Mouse (Mus musculus): ENCODE measurements around the gene Asns.
A peak's percentile ranks its signal among the peaks of the same experiment; 100 is the strongest.

Asns gene

DNA sequence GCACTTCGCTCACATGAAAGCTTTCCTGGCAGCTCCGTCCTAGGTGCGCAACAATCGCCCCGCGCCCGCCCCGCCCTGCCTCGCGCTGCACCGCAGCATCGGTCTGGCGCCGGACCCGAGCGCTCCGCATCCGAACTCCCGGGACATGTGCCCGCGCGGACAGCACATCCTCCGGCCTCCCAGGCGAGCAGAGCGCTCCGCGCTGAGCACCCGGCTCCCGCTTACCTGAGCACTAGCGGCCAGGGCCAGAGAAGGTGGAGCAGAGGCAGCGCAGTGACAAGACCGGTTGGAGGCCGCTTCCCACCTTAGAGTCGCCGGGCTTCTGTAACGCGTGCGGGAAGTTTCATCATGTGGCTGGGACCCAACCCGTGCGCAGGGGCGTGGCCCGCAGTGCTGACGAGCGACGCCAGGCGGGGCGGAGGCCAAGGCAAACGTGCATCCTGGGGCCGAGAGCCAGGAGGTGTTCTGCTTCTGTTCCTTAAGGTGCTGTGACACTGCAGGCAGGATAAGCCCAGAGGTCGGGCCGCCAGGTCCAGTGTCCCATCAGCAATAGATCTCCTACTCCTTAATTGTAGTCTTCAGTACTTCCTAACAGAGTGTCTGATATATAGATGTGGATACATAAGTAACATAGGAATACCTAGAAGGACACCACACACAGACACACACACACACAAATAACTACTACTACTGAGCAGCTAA lies at the start of gene Asns:
Gene Asns, minus strand, starts transcription at position 371 of the 702 bp plus-strand sequence.
- peak; percentile 77 to 82 for DNase-seq (ENCODE audit: low spot score in 2 of 2)

DNA sequence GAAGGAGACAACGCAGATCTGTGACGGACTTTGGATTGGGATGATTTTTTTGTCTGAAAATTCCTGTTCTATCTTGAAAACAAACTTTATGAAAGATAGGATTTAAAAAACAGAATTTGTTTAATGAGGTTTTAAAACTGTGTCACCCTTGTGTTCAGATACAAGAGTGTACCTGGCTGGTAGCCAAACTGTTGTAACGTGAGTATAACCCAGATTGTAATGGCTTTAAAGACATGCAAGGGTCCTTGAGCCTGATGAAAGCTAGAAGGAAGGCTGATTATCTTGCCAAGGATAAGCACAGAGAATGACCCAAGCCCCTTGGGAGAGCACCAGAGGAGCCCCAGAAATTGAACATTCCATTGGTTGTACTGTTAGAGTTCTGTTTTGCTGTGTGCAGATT lies 48.7 kb upstream of the Asns start:
- DNase-seq (ENCODE audit: low spot score in 2 of 2): no peak

DNA sequence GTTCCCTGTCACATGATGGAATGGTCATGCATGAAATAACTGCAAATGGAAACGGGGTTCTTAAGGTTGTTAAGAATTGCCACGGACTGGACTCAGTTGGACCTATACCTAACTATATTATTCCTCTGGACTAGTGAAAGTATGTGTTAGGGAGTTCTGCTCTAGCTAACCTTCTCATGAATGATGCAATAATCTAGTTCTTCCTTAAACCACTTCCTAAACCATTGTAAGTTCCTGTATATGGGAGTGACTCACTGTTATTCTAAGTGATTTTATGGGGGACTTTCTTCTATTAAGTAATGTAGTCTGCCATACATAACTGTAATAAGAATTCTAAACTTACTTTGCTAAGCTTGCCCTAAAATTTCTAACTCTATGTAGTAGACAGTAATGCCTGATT lies 44.8 kb upstream of the Asns start:
- no peak for DNase-seq (ENCODE audit: low spot score in 2 of 2)

DNA sequence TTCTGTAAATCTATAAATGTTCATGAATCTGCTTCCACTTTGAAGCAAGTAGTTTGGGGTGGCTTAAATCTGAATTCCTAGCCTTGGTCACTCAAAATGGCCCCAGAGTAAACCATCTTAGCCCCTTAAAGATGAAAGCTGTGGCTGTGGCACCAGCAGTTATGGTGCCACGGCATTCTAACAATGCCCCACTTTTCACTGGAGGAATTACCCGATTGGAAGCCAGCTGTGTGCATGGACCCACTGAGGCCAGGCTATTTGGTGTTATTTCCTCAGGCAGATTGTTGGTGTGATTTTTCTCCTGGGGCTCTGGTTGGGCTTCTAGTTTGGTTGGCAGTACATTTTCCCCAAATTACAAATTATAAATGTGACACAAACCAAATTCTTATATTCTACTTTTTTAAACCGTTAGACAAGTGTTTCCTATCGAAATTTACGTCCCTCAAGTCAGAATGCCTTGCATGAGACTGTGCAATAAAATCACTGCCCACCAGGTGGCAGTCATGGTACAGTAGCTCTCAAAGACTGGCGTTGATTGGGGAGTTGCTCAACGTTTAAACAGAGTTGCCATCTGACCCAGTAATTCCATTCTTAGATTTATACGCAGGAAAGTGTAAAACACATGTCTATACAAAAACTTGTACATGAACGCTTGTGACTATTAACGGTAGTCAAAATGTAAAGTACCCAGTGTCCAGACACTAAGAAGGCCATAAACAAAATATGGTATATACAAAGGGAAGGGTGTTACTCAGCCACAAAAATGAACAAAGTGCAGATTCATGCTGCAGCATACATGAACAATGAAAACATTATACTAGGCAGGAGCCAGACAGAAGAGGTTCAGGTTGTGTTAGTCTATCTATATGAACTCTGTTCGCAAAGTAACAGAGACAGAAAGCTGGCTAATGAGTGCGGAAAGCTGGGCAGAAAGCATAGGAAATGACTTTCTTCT lies 40.0 kb upstream of the Asns start:
- peak; percentile 70 to 84 for DNase-seq (ENCODE audit: low spot score in 2 of 2)

DNA sequence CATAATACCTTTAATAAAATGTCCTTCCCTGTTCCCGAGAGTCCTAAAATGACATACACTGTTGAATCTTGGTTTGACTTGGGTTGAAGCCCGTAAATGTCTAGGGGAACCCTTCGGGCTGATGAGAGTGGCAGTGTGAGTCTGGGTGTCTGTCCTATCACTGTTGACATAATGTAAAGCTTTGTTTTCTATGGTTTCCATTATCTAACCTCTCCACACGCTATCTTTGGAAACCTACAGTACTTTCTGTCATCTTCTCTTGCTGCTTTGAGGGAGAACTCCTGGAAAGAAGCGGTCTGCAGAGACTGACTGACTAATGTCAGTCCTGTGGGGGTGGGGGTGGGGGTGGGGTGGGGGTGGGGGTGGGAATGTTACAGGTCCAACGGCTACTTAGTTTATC lies 39.0 kb upstream of the Asns start:
- no peak for DNase-seq (ENCODE audit: low spot score in 2 of 2)

DNA sequence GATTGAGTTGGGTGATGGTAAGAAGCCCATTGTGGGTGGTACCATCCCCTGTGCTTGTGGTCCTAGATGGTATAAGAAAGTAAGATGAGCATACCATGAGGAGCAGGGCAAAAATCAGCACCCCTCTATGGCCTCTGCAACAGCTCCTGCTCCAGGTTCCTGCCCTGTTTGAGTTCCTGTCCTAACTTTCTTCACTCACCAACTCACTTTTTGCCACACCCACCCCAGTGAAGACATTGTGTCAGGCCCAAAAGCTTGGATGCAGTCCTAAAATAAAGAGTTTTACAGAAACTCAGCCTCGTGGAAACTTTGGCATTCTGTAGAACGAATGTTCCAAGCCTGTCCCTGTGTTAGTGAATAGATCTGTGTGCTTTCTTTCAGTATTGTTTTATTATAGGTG lies 36.1 kb upstream of the Asns start:
- DNase-seq (ENCODE audit: low spot score in 2 of 2): no peak

DNA sequence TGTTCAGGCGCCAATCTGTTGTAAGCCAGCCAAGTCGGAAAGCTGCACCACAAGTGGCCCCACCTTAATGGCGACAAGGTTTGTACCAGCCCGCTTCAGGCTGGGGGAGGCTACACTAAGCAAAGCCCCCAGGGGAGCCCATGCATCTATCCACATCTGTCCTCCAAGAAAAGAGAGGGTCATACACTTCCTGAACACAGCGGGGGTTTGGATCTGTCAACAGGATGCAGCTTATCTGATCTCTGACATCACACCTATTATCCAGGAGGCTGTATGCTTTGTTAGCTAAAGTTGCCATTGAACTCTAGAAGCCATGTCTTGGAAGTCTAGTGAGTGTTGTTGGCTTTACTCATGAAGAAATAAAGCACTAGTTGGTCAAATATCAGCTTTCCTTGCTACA lies 35.2 kb upstream of the Asns start:
- no peak for DNase-seq (ENCODE audit: low spot score in 2 of 2)

DNA sequence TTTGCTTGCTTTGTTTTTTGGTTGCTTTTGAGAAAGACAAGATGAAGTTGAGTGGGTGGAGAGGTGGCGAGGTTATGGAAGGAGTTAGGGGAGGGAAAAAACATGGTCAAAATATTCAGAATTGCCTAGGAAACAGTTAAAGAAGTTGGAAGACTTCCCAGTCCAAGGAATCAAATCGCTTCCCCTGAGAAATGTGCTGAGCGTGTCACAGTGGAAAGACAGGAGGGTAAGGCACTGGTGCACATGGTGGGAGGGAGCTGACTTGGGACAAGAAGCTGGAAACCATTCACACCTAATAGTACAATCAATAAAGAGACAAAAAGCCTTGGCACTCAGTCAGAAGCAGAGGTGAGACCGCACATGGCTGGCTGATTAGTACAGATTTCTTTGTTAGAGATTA lies 23.2 kb upstream of the Asns start:
- no peak for DNase-seq (ENCODE audit: low spot score in 2 of 2)

DNA sequence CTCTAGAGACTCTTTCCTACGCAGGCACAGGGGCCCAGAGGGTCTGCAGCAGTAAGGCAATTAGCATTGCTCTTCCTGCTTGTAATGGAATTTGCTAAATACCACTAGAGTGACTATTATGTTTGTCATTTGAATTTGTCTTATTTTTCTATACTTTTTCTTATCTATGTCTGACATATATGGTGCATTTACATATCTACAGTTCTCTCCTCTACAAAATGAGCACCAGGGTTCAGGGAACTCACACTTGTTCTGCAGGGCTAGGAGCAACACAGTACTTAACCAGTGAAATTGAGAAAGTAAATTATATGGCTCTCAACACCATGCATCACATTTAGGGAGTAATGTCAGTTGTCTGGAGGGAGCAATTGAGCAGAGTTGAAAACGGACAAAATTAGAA lies 21.2 kb upstream of the Asns start:
- no peak for DNase-seq (ENCODE audit: low spot score in 2 of 2)

DNA sequence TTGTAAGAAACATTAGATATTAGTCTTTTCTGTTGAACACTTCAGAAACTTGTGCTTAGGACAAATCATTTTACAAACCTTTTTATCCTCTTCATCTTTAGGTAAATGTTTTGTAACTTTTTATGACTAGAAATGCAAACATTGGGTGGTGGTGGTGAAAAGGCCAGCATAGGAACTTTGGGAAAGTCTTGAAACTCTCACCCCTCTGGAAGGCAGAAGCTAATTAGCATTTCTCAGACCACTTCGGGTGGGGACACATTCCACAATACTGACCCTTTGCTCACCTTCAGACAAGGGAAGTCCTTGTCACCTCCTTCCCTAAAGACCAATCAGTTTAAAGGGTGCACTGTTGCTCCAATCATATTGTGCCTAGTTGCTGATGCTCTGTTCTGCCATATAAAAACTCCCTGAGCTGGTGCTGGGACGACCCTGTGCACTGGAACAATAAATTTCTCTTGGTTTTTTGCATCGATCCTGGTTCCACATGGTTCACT lies 18.8 kb upstream of the Asns start:
- DNase-seq (ENCODE audit: low spot score in 2 of 2): no peak

DNA sequence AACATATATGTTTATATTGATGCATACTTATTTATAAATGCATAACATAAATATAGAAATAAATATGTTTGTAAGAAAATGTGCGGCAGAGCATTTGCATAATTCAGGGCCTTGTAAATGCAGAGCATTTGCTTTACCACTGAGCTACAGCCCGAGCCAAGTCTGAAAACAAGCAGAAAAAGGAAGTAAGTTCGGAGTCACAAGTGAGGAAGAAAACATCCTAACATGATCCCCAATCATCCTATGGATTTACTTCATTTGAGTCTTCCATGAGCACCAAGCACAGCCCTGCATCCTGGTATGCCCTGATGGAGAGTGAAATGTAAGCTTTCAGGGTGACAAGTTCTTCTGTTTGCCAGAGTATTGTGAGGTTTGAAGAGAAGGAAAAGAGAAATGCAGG lies 15.2 kb upstream of the Asns start:
- no peak for DNase-seq (ENCODE audit: low spot score in 2 of 2)

DNA sequence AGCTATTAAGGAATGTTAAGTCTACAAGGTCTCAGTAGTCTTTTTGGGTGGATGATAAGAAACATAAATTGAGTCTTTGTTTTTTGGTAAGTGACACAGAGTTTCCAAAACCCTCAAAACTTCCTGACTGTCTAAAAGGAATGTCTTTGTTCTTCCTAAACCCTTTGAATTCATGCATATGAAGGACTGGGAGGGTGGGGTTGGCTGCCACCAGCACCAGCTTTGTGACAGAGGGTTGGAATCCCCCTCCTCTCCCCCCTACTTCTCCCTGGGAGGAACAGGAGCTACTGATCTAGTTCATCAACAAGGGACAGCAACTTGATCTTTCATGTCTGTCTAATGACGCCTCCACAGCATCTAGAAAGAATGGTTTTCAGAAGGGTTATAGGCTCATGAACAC lies 13.7 kb upstream of the Asns start:
- no peak for DNase-seq (ENCODE audit: low spot score in 2 of 2)

DNA sequence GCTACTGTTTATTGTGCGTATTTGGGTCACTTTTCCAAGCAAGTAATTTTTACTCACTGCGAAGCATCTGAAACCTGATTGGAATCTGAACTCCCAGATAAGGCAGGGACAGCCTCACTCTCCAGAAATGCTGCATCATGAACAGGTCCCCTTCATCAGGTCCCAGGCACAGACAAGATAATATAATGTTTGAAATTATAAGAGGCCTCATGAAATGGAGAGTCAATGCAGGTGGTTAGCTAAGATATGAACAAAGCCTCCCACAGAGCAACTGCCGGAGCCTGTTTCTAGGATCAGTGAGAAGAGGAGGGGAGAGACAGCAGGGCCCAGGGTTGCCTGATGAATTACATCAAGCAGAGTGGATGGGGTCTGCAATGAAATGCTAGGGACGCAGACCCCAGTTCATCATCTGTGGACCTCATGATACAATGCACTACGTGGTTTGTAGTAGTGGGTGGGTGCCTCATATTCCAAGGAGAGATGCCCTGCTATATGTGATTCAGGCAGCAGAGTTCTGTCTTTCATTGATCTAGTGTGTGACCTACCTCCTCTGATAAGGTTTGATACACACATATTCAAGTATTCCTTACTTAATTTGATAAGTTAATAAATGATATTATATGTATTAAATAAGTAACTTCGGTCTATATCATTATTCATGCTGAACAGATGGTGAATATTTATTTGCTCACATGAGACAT lies 5.1 kb upstream of the Asns start:
- DNase-seq (ENCODE audit: low spot score in 2 of 2): no peak

DNA sequence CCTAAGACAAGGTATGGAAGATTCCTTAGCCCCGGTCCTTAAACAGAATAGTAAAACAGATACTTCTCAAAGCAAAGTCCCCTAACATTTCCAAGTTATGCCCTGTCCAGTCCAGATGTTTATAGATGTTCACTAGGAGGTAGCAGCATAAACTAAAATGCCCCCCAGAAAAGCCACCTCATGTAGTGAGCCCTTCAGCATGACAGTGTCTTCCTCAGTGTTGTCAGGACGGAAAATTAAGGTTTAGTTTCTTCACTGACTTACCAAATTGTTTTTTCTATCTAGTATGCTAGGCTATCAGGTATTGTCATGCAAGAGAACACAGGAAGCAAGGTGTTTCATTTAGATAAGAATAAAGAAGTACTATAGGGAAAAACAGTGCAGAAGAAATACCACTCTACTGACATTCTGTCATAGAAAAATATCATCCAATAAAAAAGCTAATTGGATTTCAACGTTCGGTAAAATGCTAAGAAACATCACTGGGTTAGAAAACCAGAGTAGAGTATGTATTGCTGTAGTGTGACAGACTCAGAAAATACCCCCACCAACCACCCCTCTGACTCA lies 4.1 kb upstream of the Asns start:
- DNase-seq (ENCODE audit: low spot score in 2 of 2): no peak

DNA sequence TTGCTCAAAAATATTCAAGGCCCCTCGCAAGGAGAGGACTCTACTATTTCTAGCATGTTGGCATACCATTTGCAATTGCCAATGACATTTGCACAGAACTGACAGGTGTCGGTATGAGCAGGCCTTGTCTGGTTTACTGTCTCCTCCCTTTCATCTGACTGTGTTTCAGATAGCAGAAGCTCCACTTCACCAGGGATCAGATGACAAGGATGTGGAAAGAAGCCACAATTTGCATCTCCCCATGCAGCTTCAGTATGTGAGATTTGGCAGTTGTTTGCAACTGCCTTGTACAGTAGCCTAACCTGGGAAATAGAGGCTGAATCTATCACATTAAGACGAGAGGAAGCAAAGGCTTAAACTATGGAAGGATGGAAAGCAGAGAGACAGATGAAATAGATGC lies 3.6 kb upstream of the Asns start:
- no peak for DNase-seq (ENCODE audit: low spot score in 2 of 2)

DNA sequence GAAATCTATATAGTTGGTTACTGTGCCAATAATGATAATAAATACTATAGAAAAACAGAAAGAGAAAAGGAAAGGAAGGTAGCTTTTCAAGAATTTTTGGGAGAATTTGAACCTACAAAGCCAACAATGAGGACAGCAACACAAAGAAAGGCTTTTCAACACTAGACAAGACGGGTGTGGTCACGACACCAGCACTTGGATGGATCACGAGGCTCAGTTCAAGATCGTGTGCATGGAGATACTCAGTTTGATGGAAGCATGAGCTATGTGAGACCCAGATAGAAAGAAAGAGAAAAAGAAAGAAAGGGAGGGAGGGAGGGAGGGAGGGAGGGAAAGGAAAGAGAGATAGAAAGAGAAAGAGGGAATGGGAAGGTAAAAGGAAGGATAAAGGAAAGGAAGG lies 2.8 kb upstream of the Asns start:
- DNase-seq (ENCODE audit: low spot score in 2 of 2): no peak

DNA sequence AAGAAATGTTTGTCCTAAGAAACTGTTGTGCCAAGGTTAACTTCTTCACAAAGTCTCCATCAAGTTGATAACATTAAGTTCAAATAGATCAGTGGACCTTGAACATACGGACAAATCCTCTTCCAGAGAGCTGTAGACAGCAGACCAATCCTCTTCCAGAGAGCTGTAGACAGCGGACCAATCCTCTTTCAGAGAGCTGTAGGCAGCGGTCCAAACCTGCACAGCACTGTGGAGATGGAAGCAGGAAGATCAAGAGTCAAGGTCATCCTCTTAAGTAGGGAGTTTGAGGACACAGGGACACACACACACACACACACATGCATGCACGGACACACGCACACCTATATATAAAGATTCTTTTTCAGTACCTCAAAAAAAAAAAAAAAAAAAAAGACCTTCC lies 612 bp upstream of the Asns start:
- no peak for DNase-seq (ENCODE audit: low spot score in 2 of 2)

DNA sequence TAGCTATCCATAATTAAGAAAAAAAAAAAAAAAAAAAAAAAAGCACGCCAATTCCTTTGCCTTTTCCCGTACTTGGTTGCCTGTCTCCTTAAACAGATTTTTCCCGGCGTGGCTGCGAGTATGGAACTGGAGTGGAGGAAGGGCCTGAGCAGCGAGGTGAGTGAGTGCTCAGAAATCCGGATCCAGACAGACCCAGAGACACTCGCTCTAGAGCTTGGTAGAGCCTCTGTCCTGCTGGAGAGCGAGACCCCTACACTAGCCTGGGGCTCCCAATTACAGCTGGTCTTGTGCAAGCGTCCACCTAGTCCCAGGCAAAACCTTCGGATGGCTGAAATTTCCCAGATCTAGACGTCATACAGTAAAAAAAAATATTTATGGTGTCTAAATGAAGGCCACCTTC lies 603 bp downstream of the Asns start:
- no peak for DNase-seq (ENCODE audit: low spot score in 2 of 2)

DNA sequence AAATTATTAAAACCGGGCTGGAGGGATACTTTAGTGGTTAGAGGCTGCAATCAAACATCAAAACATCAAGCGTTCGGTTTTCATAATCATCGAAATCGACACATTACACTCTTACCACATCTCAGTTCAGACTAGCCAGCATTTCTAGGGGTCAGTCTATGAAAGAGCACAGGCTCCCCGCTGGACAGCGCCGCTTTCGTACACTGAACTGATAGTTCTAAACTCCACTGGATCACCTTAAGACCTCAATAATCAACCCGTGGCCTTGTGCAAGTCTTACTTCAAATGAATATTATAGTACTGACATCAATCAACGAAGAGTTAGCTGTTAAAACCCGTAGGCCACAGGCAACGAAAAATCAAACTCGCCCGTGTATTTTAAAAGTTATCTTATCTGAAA lies 1.0 kb downstream of the Asns start:
- DNase-seq (ENCODE audit: low spot score in 2 of 2): no peak

DNA sequence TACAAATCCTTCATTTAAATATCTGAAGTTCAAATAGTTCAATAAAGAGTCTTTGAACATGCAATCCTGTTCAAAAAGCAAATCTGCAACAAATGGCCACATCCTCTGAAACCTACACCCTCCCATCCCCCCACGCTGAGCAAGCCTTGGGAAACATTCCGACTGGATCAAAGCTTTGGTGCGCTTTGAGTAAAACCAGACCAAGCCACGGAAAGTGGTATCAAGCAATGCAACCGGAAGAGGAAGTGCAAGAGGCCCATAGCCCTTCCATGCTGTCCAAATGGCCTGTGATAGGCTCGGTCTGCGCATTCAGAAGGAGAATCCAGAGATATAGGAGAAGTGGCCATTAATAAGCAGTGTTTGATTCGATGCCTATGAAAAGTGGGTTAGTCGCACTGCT lies 2.6 kb downstream of the Asns start:
- no peak for DNase-seq (ENCODE audit: low spot score in 2 of 2)

DNA sequence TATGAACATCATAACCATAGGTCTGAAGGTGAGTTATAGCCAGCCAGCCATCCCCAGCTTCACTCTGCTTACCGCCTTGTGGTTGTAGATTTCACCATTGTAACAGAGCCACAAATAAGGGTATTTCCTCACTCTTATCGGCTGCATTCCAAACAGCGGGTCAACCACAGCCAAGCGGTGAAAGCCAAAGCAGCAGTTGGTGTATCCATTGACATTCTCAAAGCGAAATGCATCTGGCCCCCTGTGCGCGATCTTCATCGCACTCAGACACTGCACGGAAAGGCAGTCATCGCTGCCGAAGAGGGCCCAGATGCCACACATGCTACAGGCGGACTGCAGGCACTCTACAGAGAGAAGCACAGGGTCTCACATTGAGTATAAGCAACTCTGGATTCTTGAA lies 3.9 kb downstream of the Asns start:
- no peak for DNase-seq (ENCODE audit: low spot score in 2 of 2)

DNA sequence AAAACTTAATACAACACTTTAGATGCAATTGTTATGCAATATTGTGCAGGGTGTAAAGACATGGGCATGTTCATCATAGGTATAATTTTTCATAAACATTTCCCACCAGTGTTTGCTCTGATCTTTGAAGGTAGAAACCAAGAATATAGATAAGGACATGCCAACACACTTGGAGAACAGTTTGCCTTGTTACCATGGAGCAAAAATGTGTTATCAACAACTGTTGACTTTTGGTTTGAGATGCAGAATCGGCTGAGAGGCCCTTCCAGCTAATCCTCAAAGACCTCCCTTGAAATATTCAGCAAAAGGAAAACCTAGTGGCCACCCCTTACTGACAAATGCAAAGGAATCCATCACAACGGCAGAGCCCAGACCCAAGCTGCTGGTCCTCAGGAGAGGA lies 7.0 kb downstream of the Asns start:
- DNase-seq (ENCODE audit: low spot score in 2 of 2): no peak

Data from spleen, postnatal 14 days (tissue).